Mouse (Mus musculus) subcutaneous adipose tissue, adult 2 months (tissue): ENCODE results near the gene Defa32. TPM values are rescaled to one million over a fixed set of nuclear protein-coding genes. Genes with fewer than 3 reads are reported as not detected.

ENCODE experiments used
- polyA plus RNA-seq: library from polyadenylated mRNA; depleted of rRNA; stranded (reverse); fragments of >200 nt; gene quantifications from 2 replicates; pipeline ENCODE4 v1.2.3, GENCODE M21; 2012; ENCODE audit warnings: low replicate concordance; rRNA removed

Gene Defa32
- polyA plus RNA-seq: not detected in 2 replicates

DNA sequence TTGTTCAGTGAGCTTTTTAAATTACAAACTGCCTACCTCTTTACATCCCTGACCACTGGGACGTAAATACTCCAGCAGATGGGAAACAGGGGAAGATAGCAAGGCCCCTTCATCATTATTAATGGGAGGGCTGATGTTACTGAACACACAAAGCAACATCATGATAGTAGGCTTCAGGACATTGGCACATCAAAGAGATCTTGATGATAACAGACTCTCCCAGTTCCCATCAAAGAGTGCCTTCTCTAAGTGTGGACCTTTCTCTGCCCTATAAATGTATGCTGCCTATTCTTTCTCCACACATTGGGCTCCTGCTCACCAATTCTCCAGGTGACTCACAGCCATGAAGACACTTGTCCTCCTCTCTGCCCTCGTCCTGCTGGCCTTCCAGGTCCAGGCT lies at the start of gene Defa32:
Gene Defa32, plus strand, starts transcription at position 301 of the 400 bp plus-strand sequence.

GRCm38 (mm10) chr8:21508958-21509357 lies 19.9 kb upstream of the Defa32 start, which contains the start of gene Defa20:
Defa20 (plus strand) TSS chr8:21509258.

GRCm38 (mm10) chr8:21565086-21565485 lies 36.3 kb downstream of the Defa32 start, which contains the start of gene Defa37:
Defa37 (plus strand) TSS chr8:21565386.

Other genes starting within 250 kb of the Defa32 start
- gene Defa27, start 213.5 kb upstream of the Defa32 start, polyA plus RNA-seq: not detected in 2 replicates
- not detected in 2 replicates for gene Defa29, start 202.0 kb upstream of the Defa32 start, polyA plus RNA-seq
- not detected in 2 replicates for gene Defa2, start 150.5 kb upstream of the Defa32 start, polyA plus RNA-seq
- not detected in 2 replicates for gene Defa33, start 137.2 kb upstream of the Defa32 start, polyA plus RNA-seq
- not detected in 2 replicates for gene Defa36, start 101.6 kb upstream of the Defa32 start, polyA plus RNA-seq
- not detected in 2 replicates for gene Gm7849, start 72.5 kb upstream of the Defa32 start, polyA plus RNA-seq
- gene Defa20, start 19.8 kb upstream of the Defa32 start, polyA plus RNA-seq: not detected in 2 replicates
- not detected in 2 replicates for gene Defa37, start 36.4 kb downstream of the Defa32 start, polyA plus RNA-seq
- gene Defa28, start 54.0 kb downstream of the Defa32 start, polyA plus RNA-seq: not detected in 2 replicates
- gene Gm7861, start 65.5 kb downstream of the Defa32 start, polyA plus RNA-seq: not detected in 2 replicates
- not detected in 2 replicates for gene Defa26, start 89.2 kb downstream of the Defa32 start, polyA plus RNA-seq
- gene Defa17, start 126.7 kb downstream of the Defa32 start, polyA plus RNA-seq: not detected in 2 replicates
- not detected in 2 replicates for gene Defa34, start 136.8 kb downstream of the Defa32 start, polyA plus RNA-seq
- gene AY761184, start 174.6 kb downstream of the Defa32 start, polyA plus RNA-seq: not detected in 2 replicates
- gene Defa24, start 205.5 kb downstream of the Defa32 start, polyA plus RNA-seq: not detected in 2 replicates